Mouse (Mus musculus) heart, embryonic 14.5 days (tissue): ENCODE measurements around the gene Dusp13. TPM values are rescaled to one million over a fixed set of nuclear protein-coding genes. Genes with fewer than 3 reads are reported as not detected.

ENCODE experiments used
- ATAC-seq: fragments of 200-750 bp; cut with Nextera tagmentation; 2 replicates; pipeline ENCODE4 v1.8.0; 2017; ENCODE audit warnings: low read depth, moderate TSS enrichment; ENCODE audit not compliant: insufficient number of reproducible peaks, insufficient read depth, low FRiP score
- H3K27ac ChIP-seq, 2 experiments: fragments of 200-500 bp in 1 of 2; fragments of 300-500 bp in 1 of 2; sonication (generic) in 1 of 2; replicated peaks in 1 of 2; 2 replicates each; pipeline ENCODE4 v1.5.1; 2012 to 2014; ENCODE audit warnings: low read depth in 2 of 2, low read length in 2 of 2, control low read depth in 1 of 2, mild to moderate bottlenecking in 1 of 2, mixed read lengths in 1 of 2; ENCODE audit not compliant: control insufficient read depth in 1 of 2, insufficient read depth in 1 of 2
- H3K27me3 ChIP-seq: fragments of 300-500 bp; sonication (generic); 2 replicates; pipeline ENCODE4 v1.6.1; 2014; ENCODE audit warnings: mild to moderate bottlenecking, low read length, control low read depth; ENCODE audit not compliant: control insufficient read depth, insufficient read depth
- H3K36me3 ChIP-seq: fragments of 300-500 bp; sonication (generic); 2 replicates; pipeline ENCODE4 v1.6.1; 2014; ENCODE audit warnings: mild to moderate bottlenecking, control low read depth, low read length, mixed read lengths; ENCODE audit not compliant: control insufficient read depth, insufficient read depth
- H3K4me1 ChIP-seq, 2 experiments: fragments of 200-500 bp in 1 of 2; fragments of 300-500 bp in 1 of 2; sonication (generic) in 1 of 2; 2 replicates each; pipeline ENCODE4 v1.6.1; 2012 to 2014; ENCODE audit warnings: low read length in 2 of 2, control low read depth in 1 of 2, mixed read lengths in 1 of 2; ENCODE audit not compliant: control insufficient read depth in 2 of 2, insufficient read depth in 2 of 2
- H3K4me2 ChIP-seq: fragments of 300-500 bp; sonication (generic); 2 replicates; pipeline ENCODE4 v1.6.1; 2014; ENCODE audit warnings: mild to moderate bottlenecking, low read length
- H3K4me3 ChIP-seq, 2 experiments: fragments of 200-500 bp in 1 of 2; fragments of 300-500 bp in 1 of 2; sonication (generic) in 1 of 2; 2 replicates each; pipeline ENCODE4 v1.5.1; 2012 to 2014; ENCODE audit warnings: low read length in 2 of 2, mild to moderate bottlenecking in 2 of 2, control low read depth in 1 of 2, low read depth in 1 of 2, moderate library complexity in 1 of 2; ENCODE audit not compliant: control insufficient read depth in 1 of 2, insufficient read depth in 1 of 2
- H3K9ac ChIP-seq: fragments of 300-500 bp; sonication (generic); 2 replicates; pipeline ENCODE4 v1.6.1; 2014; ENCODE audit warnings: mild to moderate bottlenecking, low read length
- H3K9me3 ChIP-seq: fragments of 300-500 bp; sonication (generic); 2 replicates; pipeline ENCODE4 v1.6.1; 2016; ENCODE audit warnings: low read length, control low read depth; ENCODE audit not compliant: control insufficient read depth
- WGBS: fragments of 180-500 bp; shearing (Covaris S2); extraction: QIAGEN DNeasy Blood & Tissue Kit; methylation state at CpG from one replicate; pipeline ENCODE4 v1.1.7; 2014; 5-methylcytosine and 5-hydroxymethylcytosine counted together
- polyA plus RNA-seq: library from polyadenylated mRNA; unstranded; fragments of >200 nt; fragmentation: Nextera tagmentation; extraction: Ambion mirVana; gene quantifications from 2 replicates; pipeline ENCODE4 v1.2.1, GENCODE M21; 2014

Dusp13 gene
- polyA plus RNA-seq = not detected in 2 replicates

GRCm38 (mm10) chr14:21750881-21751542 lies at the start of gene Dusp13:
Gene Dusp13, minus strand, starts transcription at chr14:21751181.
- peak within 1 kb of the TSS; percentile 73 to 87 for H3K27ac ChIP-seq
- H3K4me2 ChIP-seq = peak within 1 kb of the TSS; percentile 77
- H3K27me3 ChIP-seq = no peaks in the 10 kb centered on the region
- H3K9me3 ChIP-seq = no peaks in the 10 kb centered on the region
- H3K4me1 ChIP-seq = peaks cover 0 to 8% of the 10 kb centered on the region in 2 experiments; a peak in 2 of 4 replicates
- no peaks in the 10 kb centered on the region for H3K36me3 ChIP-seq
- peak within 1 kb of the TSS; percentile 91 for H3K9ac ChIP-seq
- WGBS = under 1% methylated on average over 26 of the region's 26 CpGs
- H3K4me3 ChIP-seq = peak within 1 kb of the TSS; percentile 89 to 100
- ATAC-seq = peak; percentile 76

- H3K4me3 ChIP-seq = no peak overlapping the region
- H3K4me1 ChIP-seq = no peaks in the 10 kb centered on the region
- no peak for ATAC-seq
- H3K9ac ChIP-seq = no peak overlapping the region
- WGBS = 94% methylated on average over 4 of the region's 4 CpGs
- H3K9me3 ChIP-seq = no peaks in the 10 kb centered on the region
- no peaks in the 10 kb centered on the region for H3K27me3 ChIP-seq
- H3K4me2 ChIP-seq = no peak overlapping the region
- no peak overlapping the region for H3K27ac ChIP-seq
- peaks cover 25% of the 10 kb centered on the region; the same call in 1 of the 2 replicates for H3K36me3 ChIP-seq
Observed at GRCm38 (mm10) chr14:21800641-21801040, 49.7 kb upstream of the Dusp13 start.

DNA sequence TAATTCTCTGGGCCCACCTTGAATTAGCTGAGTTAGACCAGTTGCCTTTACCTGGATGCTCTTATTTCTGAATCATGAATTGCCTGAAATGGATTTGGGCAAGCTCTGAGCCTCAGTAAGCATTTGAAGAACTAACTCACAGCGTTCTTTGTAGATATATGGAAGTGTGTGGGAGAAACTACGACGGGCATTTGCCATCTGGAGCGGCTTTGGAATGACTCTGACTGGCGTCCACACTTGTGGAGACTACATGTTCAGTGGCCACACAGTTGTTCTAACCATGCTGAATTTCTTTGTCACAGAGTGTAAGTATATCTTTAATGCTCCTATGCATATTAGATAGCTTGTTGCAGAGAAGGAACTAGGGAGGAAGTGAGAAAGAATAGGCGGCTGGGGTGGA lies 41.3 kb upstream of the Dusp13 start:
- Histone ChIP-seq H3K27ac (no peak overlapping the region), H3K9ac (no peak overlapping the region), H3K36me3 (peaks cover 50% of the 10 kb centered on the region), H3K4me1 (no peaks in the 10 kb centered on the region), H3K4me2 (no peak overlapping the region), H3K4me3 (no peak overlapping the region), H3K27me3 (no peaks in the 10 kb centered on the region), H3K9me3 (no peaks in the 10 kb centered on the region)
- no peak for ATAC-seq
- WGBS = 90% methylated on average over 6 of the region's 6 CpGs

DNA sequence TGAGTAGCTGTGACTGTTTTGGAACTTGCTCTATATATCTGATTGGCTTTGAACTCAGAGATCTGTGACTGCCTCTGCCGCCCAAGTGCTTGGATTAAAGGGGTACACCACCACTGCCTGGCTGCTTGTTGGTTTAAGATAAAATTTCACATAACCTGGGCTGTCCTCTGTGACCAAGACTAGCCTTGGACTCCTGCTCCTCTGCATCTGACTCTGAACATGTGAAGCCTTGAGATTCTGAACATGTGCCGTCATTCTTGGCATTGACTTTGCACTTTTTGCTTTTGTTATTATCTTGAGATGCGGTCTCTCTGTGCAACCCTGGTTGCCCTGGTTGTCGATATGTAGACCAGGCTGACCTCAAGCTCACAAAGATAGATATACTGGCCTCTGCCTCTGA lies 40.7 kb upstream of the Dusp13 start:
- WGBS = 82% methylated on average over 4 of the region's 4 CpGs
- no peak overlapping the region for H3K9ac ChIP-seq
- H3K36me3 ChIP-seq = peaks cover 50% of the 10 kb centered on the region
- H3K4me2 ChIP-seq = no peak overlapping the region
- no peaks in the 10 kb centered on the region for H3K27me3 ChIP-seq
- no peak overlapping the region for H3K27ac ChIP-seq
- H3K4me3 ChIP-seq = no peak overlapping the region
- no peaks in the 10 kb centered on the region for H3K9me3 ChIP-seq
- no peaks in the 10 kb centered on the region for H3K4me1 ChIP-seq
- no peak for ATAC-seq

DNA sequence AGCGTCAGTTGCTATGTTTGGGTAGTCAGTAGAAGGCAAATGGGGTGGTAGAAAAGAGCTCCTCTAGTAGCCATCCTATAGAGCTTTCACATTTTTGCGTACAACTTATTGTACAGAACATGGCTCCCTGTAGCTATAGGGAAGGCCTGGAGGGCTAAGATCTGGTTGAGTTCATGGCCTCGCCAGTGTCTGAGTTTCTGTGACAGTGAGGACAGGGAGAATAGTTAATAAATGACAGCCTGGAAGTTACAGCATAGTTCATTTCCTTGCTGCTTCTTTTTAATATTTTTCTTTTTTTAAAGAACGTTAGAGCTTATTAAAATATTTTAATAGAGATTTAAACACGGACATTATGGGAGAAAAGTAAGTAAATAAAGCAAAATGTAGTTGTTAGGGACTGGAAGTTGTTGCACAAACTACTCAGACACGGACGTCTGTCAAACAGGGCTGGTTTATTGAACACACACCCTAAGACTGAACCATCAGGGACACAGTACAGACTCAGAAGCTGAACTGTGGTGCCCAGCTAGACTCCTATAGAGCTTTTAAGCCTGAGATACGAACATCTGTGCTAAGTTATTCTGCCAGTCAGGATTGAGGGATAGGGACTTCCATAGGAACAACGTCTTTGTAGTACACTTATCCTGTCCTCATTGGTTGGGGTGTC lies 39.7 kb upstream of the Dusp13 start:
- Histone ChIP-seq H3K36me3 (peaks cover 53% of the 10 kb centered on the region), H3K27me3 (no peaks in the 10 kb centered on the region), H3K4me1 (no peaks in the 10 kb centered on the region), H3K4me2 (no peak overlapping the region), H3K4me3 (no peak overlapping the region), H3K9me3 (no peaks in the 10 kb centered on the region), H3K27ac (no peak overlapping the region), H3K9ac (no peak overlapping the region)
- WGBS = 90% methylated on average over 9 of the region's 9 CpGs
- no peak for ATAC-seq

- no peaks in the 10 kb centered on the region for H3K4me1 ChIP-seq
- H3K9ac ChIP-seq = no peak overlapping the region
- no peak for ATAC-seq
- no peaks in the 10 kb centered on the region for H3K27me3 ChIP-seq
- no peak overlapping the region for H3K4me2 ChIP-seq
- H3K36me3 ChIP-seq = peaks cover 57% of the 10 kb centered on the region
- no peaks in the 10 kb centered on the region for H3K9me3 ChIP-seq
- 90% methylated on average over 5 of the region's 5 CpGs for WGBS
- no peak overlapping the region for H3K4me3 ChIP-seq
- H3K27ac ChIP-seq = no peak overlapping the region
Observed at GRCm38 (mm10) chr14:21788121-21788520, 37.1 kb upstream of the Dusp13 start.

DNA sequence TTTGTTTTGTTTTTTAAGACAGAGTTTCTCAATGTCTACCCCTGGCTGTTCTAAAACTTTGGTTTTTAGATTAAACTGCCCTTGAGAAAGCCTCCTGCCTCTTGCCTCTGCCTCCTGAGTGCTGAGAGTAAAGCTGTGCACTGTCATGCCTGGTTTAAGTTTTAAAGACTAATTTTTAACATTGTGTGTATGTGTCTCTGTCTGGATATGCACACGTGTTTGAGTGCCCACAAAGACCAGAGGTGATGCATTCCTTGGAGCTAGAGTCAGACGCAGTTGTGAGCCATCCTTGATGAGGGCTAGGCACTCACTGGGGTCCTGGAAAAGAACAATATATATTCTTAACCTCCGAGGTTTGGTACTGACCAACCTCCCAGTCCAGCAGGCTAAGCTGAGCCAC lies 36.4 kb upstream of the Dusp13 start:
- ATAC-seq = no peak
- peaks cover 52% of the 10 kb centered on the region for H3K36me3 ChIP-seq

More for the DNA sequence above, 36.4 kb upstream of the Dusp13 start:
- no peak overlapping the region for H3K4me2 ChIP-seq
- H3K27me3 ChIP-seq = no peaks in the 10 kb centered on the region
- H3K4me1 ChIP-seq = no peaks in the 10 kb centered on the region
- no peaks in the 10 kb centered on the region for H3K9me3 ChIP-seq
- H3K4me3 ChIP-seq = no peak overlapping the region
- no peak overlapping the region for H3K27ac ChIP-seq
- no peak overlapping the region for H3K9ac ChIP-seq
- WGBS = 79% methylated on average over 3 of the region's 3 CpGs
